Mouse (Mus musculus) embryonic stem cell, embryonic (primary cell): ENCODE results near the gene Galnt6.

Experiments
- CTCF ChIA-PET, 4 experiments: fragments of 300-600 bp in 2 of 4; fragments of 350-600 bp in 2 of 4; sonication (Branson Sonifier 250); formaldehyde crosslinking; loops; one replicate each; lab custom pipeline; 2022; ENCODE audit warnings: inconsistent platforms in 2 of 4; lab: Charles Lee
- POLR2A ChIA-PET, 4 experiments: fragments of 300-600 bp in 2 of 4; fragments of 350-600 bp in 2 of 4; sonication (Branson Sonifier 250); formaldehyde crosslinking; loops; one replicate each; lab custom pipeline; 2022; ENCODE audit warnings: antibody characterized with exemption in 4 of 4, inconsistent platforms in 1 of 4; lab: Charles Lee

The Galnt6 gene

DNA sequence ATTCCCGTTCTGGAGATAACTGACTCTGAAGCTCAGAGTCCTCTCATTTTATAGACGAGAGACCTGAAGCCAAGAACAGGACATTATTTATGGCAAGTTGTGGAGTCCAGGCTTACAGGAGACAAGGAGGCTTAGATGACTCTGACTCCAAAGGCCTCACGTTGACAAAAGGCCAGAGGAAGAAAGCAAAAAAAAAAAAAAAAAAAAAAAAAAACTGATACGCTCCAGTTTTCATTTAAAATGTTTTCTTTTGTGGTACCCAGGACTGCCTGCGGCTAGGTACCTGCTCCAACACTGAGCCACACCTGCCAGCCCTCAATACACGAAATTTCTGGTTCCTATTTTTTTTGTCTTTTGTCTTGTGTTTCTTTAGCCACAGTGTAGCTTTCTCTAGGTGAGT is 61.8 kb downstream of the Galnt6 start:
- CTCF ChIA-PET, result interaction anchor here in 2 of 4 experiments (1.2 to 2.6 kb wide), 2 partner anchors 9 to 16 kb away, joined by 3 to 19 read pairs; no protein-coding TSS in a partner anchor
- POLR2A ChIA-PET, result interaction anchor here in 3 of 4 experiments (0.6 to 4.9 kb wide), 9 partner anchors 10 to 89 kb away, joined by 3 to 26 read pairs (median 5); partner anchors contain the start of genes Dazap2 (in 1 of the 3) and Smagp (in 1 of the 3)

DNA sequence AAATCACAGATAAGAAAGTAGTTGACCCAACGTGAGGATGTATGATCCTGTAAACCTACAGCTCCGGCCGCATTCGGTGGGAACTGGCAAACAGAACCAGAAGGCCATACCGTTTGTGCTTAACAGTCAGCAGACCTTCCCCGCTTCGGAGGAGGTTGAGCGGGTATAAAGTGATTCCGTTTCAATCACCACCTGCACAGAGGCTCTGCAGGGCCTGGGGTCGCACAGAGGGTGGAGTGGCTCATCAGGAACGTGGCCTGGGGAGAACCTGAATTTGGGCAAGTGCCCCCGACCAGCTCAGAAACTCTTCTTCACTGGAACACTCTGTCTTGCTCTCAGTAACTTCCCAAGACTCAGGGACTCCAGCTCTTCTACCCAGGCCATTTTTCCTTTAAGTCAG is 62.3 kb downstream of the Galnt6 start:
- POLR2A ChIA-PET, result interaction anchor here (0.6 to 4.9 kb wide), 15 partner anchors 10 to 178 kb away, joined by 3 to 26 read pairs (median 5); partner anchors contain the start of genes Dazap2 (in 1 of the 4) and Smagp (in 1 of the 4)
- CTCF ChIA-PET, result interaction anchor here (0.5 to 2.6 kb wide), 7 partner anchors 10 to 112 kb away, joined by 3 to 19 read pairs (median 4); no protein-coding TSS in a partner anchor

DNA sequence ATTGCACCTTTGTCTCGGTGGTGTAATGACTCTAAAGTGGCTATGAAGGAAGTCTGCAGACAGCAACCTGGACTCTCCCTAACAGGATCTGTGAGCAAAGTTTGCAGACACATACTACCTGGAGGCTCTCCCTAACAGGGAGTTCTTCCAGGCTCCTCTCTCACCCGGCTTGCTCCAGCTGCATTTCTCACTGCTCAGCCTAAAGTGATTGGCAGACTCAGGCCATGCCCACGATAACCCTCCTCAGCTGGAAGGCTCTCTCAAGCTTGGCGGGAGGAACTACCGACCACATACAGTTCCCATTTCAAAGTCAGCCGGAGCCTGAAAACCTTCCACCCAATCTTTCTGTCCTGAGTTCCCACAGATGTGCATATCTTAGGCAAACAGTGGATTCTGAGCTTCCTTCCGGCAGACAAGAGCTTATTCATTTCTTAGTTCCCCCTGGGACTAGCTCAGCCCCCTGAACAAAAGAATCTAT is 62.9 kb downstream of the Galnt6 start:
- CTCF ChIA-PET, result interaction anchor here (0.5 to 2.6 kb wide), 7 partner anchors 10 to 113 kb away, joined by 3 to 19 read pairs (median 4); no protein-coding TSS in a partner anchor

DNA sequence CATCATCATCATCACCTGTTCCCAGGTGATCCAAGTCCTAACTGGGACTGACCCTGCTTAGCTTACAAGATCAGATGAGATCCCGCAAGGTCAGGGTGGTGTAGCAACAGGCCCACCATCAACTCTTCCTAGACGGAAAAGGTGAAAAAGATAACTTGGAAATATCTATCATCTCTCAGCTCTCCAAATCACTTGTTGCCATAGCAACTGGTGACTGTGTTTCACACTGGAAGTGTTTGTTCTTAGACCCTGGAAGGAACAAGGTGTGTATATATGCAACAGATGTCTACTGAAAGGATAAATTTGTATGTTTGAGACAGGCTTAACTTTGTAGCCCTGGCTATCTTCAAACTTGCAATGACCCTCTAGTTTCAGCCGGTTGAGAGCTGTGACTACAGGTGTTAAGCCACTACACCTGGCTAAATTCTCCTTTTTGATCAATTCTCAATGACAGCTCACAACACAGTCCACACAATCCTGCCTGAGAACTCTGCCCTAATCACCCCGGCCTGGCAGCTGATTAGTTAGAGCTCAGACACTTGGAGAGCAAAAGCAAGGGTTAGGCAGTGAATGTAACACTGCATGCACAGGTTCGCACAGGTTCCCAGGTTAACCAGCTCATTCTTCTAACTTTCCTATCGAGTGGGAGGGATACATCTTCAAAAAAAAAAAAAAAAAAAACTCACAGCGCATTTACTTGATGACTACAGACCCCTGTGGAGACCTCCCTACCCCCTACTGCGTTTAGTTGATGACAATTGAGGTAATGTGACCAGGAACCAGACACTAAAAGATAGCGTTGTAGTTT is 63.6 kb downstream of the Galnt6 start:
- CTCF ChIA-PET, result interaction anchor here in 3 of 4 experiments (0.6 to 2.6 kb wide), 7 partner anchors 9 to 161 kb away, joined by 3 to 19 read pairs (median 4); no protein-coding TSS in a partner anchor
- POLR2A ChIA-PET, result interaction anchor here (0.6 to 4.9 kb wide), 23 partner anchors 8 to 617 kb away, joined by 3 to 26 read pairs (median 4); partner anchors contain the start of genes Dazap2 (in 1 of the 4) and Smagp (in 1 of the 4)

More for the DNA sequence above, 62.9 kb downstream of the Galnt6 start:
- POLR2A ChIA-PET, result interaction anchor here in 3 of 4 experiments (0.8 to 4.9 kb wide), 16 partner anchors 9 to 177 kb away, joined by 3 to 26 read pairs (median 6); partner anchors contain the start of genes Dazap2 (in 1 of the 3) and Smagp (in 1 of the 3)

DNA sequence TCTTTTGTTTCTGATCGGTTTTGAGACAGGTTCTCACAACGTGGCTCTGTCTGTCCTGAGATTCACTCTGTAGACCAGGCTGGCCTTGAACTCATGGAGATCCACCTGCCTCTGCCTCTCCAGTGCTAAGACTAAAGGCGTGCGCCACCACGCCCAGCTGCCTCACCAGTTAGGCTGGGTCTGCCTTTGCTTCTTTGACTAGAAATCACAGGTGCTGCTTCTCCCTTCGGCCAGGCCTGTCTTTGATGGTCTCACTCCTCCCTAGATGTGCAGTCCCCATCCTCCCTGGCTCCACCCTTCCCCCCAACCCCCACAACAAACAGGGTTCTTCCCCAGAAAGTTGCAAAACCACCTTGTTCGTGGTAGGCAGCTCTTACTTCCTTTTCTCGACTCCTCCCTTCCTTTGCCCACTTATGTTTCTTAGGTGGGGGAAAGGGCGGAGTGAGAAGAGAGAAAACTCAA is 64.3 kb downstream of the Galnt6 start:
- ChIA-PET POLR2A (interaction anchor here in 3 of 4 experiments (0.6 to 4.9 kb wide), 13 partner anchors 8 to 244 kb away, joined by 3 to 26 read pairs (median 4); partner anchors contain the start of genes Dazap2 (in 2 of the 3) and Smagp (in 1 of the 3)), CTCF (interaction anchor here in 2 of 4 experiments (0.9 to 1.4 kb wide), 5 partner anchors 10 to 50 kb away, joined by 3 to 6 read pairs (median 4); partner anchors contain the start of gene Dazap2 (in 1 of the 2))

DNA sequence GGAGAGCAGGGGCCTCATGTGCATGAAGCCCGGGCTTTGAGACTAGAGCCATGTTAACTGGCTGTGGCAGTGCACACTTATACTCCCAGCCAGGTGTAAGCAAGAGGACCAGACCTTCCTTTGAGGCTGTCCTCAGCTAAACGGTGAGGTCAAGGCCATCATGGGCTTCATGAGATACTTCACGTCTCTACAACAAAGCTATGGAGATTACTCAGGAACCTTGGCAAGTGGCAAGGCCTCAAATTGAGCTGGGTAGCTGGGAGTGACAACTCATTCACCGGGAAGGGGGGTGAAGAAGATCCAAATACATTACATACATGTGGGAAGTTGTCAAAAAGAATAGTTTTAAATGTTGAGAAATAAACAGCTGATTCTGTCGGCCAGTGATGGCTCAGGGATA is 68.4 kb downstream of the Galnt6 start:
- CTCF ChIA-PET, result interaction anchor here in 2 of 4 experiments (0.7 to 1.2 kb wide), 2 partner anchors 23 to 37 kb away, joined by 3 to 4 read pairs; no protein-coding TSS in a partner anchor
- POLR2A ChIA-PET, result interaction anchor here (0.5 to 1.3 kb wide), 5 partner anchors 9 to 1718 kb away, joined by 3 to 4 read pairs (median 3); no protein-coding TSS in a partner anchor

DNA sequence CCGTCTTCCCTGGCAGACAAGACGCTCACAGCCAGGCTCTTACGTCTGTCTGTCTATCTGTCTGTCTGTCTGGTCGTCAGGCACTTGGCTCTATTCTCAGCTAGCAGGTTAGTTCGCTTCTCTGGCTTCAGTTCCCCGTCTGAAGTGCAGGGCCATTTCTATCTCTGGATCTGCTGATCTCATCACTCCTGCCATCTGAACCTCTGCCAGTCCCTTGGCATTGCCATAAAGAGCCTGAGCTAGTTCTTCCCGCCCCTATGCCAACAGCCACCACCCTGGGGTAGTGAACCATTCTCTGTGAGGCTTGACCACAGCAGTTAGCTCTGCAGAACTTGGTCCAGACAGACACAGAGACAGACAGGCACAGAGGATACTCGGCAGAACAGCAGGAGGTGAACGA is 68.9 kb downstream of the Galnt6 start:
- ChIA-PET CTCF (interaction anchor here in 2 of 4 experiments (0.6 to 1.2 kb wide), 2 partner anchors 36 to 135 kb away, joined by 3 to 4 read pairs; no protein-coding TSS in a partner anchor), POLR2A (interaction anchor here in 2 of 4 experiments (0.5 to 1.2 kb wide), 4 partner anchors 8 to 1718 kb away, joined by 3 to 4 read pairs (median 4); no protein-coding TSS in a partner anchor)

DNA sequence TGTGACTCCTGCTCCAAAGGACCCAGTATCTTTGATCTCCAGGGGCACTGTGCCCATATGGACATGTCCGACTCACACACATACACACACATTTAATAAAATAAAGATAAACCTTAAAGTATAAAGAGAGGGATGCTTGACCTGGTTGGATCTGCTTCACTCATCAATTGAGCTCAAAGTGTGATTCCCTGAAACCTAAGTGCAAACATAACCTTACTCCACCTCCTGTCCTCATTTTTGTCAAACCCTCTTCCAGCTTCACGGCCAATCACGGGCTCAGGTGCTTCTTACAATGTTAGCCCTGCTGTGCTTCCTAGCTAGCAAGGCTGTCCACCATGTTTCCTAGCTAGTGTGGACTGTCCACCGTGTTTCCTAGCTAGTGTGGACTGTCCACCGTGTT is 74.0 kb downstream of the Galnt6 start:
- POLR2A ChIA-PET, result interaction anchor here in 3 of 4 experiments (0.7 to 4.1 kb wide), 9 partner anchors 10 to 438 kb away, joined by 3 to 19 read pairs (median 6); no protein-coding TSS in a partner anchor
- CTCF ChIA-PET, result interaction anchor here in 3 of 4 experiments (0.5 to 2.5 kb wide), 6 partner anchors 10 to 1266 kb away, joined by 3 to 8 read pairs (median 4); no protein-coding TSS in a partner anchor

DNA sequence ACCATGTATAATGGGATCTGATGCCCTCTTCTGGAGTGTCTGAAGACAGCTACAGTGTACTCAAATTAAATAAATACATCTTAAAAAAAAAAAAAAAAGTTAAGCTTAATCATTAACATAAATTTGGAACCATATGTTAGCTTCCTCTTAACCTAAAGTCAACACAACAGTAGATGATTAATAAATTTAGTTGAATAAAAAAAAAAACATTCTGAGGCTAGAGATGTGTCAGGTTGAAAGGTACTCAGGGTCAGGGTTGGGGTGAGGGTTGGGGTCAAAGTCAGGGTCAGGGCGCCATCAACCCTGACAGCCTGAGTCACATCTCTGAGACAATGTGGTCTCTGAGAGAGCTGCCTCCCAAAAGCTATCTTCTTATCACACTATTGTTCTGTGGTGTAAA is 74.9 kb downstream of the Galnt6 start:
- ChIA-PET CTCF (interaction anchor here (0.6 to 2.5 kb wide), 10 partner anchors 9 to 219 kb away, joined by 3 to 8 read pairs (median 4); partner anchors contain the start of gene Pou6f1 (in 1 of the 4)), POLR2A (interaction anchor here (0.5 to 4.1 kb wide), 16 partner anchors 10 to 1671 kb away, joined by 3 to 19 read pairs (median 4); no protein-coding TSS in a partner anchor)

DNA sequence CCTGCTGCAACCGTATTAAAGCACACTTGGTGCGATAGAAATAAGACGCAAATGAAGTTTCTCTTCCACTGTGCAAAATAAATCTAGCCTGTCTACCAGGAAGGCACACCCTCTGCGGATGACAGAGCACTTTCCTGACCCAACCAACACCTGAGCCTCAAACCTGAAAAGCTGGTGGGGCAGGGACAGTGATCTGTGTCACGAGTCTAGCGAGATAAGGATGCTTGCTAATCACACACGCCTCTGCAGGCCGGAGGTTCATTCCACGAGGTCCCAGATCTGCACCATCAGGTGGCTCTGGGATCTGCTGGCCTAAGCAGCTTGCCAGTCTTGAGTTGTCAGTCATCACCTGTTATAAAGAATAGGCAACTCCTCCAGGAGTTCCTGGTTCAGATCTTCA is 77.6 kb downstream of the Galnt6 start:
- CTCF ChIA-PET, result no interaction called here
- POLR2A ChIA-PET, result interaction anchor here in 1 of 4 experiments (4.1 kb wide), 1 partner anchor 11 kb away, joined by 19 read pairs; no protein-coding TSS in a partner anchor

DNA sequence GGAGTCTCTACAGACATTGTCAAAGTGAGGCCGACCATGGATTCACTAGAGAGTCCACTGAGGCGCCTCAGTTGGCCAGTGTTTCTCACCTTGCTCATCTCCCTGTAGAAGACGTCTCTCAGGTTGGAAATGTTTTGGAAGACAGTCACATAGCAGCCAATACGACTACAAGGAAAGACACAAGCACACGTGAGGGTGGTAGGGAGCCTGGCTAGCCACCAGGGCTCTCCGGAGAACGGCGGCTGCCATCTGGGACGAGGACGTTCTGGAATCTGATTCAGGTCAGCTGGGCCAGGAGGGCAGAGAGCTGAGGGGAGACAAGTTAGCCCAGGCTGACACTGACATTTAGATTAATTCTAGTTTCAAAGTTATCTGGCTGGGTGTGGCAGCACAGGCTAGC is 79.1 kb downstream of the Galnt6 start:
- CTCF ChIA-PET, result no interaction called here
- POLR2A ChIA-PET, result interaction anchor here in 3 of 4 experiments (0.5 to 1.6 kb wide), 5 partner anchors 13 to 533 kb away, joined by 3 to 5 read pairs (median 3); partner anchors contain the start of genes Dazap2 (in 1 of the 3) and Smagp (in 1 of the 3)

DNA sequence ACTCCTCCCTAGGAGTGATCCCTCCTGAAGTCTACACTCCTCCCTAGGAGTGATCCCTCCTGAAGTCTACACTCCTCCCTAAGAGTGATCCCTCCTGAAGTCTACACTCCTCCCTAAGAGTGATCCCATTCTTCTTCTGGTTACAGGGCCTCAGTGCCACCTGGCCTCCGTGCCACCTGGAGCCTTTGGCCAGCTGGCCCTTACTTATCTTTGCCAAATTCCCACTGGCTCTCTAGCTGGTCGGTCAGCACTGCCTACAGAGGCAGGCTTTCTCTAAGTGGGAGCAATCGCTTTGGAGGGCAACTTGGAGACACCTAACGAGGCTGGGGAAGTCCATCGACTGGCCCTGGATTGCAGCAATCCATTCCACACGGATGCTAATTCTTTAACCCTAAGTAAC is 83.0 kb downstream of the Galnt6 start:
- CTCF ChIA-PET, result interaction anchor here in 2 of 4 experiments (0.9 to 1.4 kb wide), 2 partner anchors 11 to 37 kb away, joined by 3 to 4 read pairs; no protein-coding TSS in a partner anchor
- POLR2A ChIA-PET, result interaction anchor here in 2 of 4 experiments (1.0 to 1.9 kb wide), 5 partner anchors 11 to 108 kb away, joined by 3 to 8 read pairs (median 3); no protein-coding TSS in a partner anchor

DNA sequence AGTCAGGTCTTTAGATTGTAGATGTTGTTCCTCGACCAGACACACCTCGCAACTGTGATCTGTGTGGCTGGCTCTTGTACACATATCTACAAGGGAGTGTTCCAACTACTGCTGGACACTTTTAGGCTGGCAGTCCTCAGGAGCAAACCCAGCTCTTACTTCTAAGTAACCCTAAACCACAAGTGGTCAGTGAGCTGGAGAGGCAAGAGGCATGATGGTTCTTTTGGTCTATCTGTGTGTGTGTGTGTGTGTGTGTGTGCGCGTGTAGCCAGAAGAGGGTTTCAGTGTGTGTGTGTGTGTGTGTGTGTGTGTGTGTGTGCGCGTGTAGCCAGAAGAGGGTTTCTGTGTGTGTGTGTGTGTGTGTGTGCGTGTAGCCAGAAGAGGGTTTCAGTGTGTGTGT is 86.7 kb downstream of the Galnt6 start:
- ChIA-PET CTCF (interaction anchor here in 1 of 4 experiments (0.7 kb wide), 1 partner anchor 167 kb away, joined by 8 read pairs; no protein-coding TSS in a partner anchor), POLR2A (interaction anchor here in 3 of 4 experiments (0.6 to 3.3 kb wide), 11 partner anchors 10 to 443 kb away, joined by 3 to 19 read pairs (median 3); partner anchors contain the start of gene Dazap2 (in 1 of the 3))
